Mouse (Mus musculus): Measurements from ENCODE around the gene Synpo2.

Gene Synpo2

GRCm38 (mm10) chr3:123205065-123205464, 30.9 kb downstream of the Synpo2 start:
- in situ Hi-C loops (cut with MboI): no loop called here

DNA sequence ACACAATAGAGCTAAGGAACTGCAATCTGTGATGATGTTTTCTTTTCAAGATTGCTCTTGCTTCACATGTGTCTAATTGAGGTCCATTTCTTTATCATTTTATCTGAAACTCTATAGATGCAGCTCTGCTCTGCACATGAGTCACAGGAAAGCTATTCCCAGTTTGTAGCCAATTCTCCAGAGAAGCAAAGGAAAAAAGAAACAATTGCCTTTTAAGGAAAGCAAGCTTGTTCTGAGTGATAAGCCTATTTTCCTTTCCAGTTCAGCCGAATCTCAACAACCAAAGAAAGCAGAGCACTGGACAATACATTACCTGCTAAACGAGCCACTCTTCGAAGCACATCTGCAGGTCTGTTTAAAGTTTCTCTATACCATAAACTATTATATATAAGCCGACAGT, 31.3 kb downstream of the Synpo2 start:
- in situ Hi-C loops (cut with MboI): no loop called here

- in situ Hi-C loops (cut with MboI): no loop called here
Observed at GRCm38 (mm10) chr3:123201798-123202197, 34.2 kb downstream of the Synpo2 start.

GRCm38 (mm10) chr3:123193740-123194139, 42.2 kb downstream of the Synpo2 start:
- in situ Hi-C loops (cut with MboI): no loop called here

GRCm38 (mm10) chr3:123191602-123192001, 44.3 kb downstream of the Synpo2 start:
- in situ Hi-C loops (cut with MboI): no loop called here

DNA sequence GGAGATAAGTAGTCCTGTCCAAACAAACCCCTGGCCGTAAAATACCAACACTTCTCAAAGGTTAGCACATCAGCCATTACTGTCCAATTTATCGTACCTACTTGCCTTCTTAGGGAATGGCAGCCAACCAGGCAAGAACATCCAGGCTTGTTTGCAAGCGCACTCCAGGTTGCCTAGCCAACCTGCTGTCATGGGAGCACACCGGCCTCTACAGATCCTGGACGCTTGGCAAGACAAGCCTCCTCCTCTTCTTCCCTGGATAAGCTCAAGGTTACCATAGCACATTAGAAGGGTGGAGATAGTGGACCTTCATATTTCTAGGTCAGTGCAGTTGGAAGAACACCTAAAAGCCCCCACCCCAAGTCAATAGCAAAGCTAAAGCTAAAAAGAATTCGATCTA, 45.6 kb downstream of the Synpo2 start:
- in situ Hi-C loops (cut with MboI): no loop called here

DNA sequence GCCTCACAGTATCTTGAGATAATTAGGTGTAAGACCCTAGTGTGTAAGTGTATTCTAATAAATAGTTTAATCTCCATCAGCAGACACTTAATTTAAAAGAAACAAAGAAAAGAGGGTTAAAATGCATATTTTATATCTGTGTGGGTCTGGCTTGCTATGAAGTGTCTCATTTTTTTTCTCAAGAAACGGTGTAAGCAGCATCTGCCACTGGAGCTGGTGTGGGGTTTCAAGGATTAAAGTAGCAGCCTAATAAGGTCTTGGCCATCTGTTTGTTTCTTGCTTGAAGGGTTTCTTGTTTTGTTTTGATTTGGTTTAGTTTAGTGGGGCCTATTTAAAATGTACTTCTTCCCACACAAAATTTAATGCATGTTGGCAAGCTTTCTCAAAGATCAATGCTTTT, 46.1 kb downstream of the Synpo2 start:
- in situ Hi-C loops (cut with MboI): no loop called here

DNA sequence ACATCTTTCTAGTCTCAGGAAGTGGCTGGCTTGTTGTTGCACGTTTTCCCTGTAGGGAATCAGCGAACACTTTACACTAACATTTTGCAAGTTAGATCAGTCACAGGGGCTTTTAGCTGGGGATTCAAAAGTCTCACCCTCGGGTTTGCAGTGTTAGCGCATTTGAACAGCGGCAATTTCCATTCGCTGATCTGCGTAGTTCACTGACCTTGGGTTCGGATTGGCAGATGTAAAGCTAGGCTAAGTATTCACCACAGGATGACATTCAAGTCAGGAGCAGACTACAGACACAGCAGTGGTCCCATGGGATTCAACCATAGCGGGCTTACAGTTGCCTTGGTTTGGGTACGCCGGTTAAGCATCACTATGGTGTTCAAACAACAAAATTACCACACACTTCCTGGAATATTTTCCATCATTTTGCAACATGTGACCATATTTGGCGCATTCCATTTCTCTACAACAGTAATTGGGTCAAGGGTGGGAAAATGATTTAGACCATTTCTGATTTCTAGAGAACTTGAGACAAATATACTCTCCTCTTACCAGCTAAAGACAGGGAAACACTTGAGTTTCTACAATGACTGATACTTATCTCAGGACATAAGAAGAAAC, 47.2 kb downstream of the Synpo2 start:
- in situ Hi-C loops (cut with MboI): no loop called here

DNA sequence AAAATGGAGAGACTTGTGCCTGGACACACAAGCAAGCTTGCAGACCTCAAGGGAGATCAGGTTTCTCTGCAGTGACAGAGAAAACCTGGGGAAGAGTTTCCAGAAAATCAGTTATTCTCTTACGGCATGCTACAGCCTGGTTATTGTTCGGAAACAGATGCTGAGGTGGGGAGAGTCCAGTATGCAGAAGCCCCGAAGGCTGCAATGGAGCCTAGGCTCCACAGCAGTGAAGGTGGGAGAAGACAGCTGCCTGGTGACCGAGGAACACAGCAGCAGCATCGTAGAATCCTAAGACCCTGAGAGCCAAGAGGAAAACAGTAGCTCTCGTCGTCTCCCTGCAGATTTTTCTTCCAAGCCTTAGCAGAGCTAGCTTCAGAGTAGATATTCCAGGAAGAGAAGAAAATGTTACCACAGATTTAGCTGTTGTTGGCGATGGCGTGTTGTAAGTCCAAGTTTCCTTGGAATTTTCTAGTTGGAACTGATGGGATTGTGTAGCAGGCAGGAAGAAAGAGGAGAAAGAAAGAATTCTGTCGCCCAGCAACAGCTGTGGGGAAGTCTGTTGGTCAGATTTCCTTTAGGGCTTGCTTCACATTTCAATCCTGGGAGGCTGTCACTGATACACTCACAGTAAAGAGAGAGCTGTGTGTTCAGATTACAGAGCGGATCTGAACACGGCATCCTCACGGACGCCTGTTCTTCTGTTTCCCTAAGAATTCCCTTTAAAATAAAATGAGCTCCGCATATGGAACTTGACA, 48.4 kb downstream of the Synpo2 start:
- in situ Hi-C loops (cut with MboI): no loop called here

GRCm38 (mm10) chr3:123185238-123185925, 50.6 kb downstream of the Synpo2 start:
- in situ Hi-C loops (cut with MboI): no loop called here

DNA sequence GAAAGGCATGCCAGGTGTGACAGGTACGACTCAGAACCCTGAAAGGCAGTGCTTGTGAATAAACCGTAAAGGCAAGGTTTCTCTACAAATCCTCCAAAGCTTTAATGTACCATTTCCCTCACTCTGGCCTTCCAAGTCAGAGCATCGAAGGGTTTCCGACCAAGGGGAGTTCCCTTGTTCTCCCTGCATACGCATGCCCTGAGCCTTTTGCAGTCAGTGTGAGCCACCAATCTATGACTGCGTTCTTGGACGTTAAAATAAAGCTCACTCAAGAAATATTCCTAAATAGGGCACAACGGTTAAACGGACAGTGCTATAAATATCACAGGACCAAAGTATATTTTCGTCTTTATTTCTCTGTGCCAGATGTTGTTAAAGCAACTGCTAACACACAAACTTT, 51.7 kb downstream of the Synpo2 start:
- in situ Hi-C loops (cut with MboI): no loop called here

GRCm38 (mm10) chr3:123179508-123179907, 56.4 kb downstream of the Synpo2 start:
- in situ Hi-C loops (cut with MboI): no loop called here

DNA sequence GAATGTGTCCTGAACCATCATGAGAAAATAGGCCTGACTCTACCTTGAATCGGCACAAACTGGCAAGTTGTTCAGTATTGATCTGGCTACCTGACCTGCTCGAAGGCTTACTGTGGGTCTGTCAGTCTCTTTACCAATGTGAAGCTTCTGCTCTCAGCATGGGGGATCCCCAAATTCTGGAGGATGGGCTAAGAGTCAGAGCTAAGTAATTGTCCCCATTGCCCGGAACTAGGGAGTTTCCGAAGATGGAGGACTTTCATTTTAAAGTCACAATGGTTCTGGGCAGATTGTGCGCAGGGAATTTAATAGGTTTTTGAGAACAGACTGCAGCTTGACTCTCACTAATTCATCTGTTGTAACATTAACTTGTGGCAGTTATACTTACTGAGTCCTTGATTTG, 56.9 kb downstream of the Synpo2 start:
- in situ Hi-C loops (cut with MboI): no loop called here

DNA sequence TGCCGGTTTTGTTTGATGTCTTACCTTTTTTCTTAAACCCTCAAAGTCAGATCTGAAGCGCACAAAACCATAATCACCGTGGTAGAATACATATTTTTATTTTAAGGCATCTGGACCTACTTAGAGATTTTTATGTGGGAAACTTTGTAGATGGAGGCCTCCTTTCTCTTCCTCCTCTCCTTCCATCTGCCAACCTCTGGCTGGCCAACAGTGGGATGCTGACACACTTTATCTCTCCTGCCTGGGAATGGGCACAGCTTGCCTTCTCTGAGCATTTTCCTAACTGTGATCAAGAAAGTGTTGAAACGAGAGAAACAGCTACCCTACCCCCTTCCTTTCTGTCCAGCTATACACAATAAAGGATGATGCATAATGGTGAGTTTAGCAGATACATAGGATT, 57.5 kb downstream of the Synpo2 start:
- in situ Hi-C loops (cut with MboI): no loop called here

DNA sequence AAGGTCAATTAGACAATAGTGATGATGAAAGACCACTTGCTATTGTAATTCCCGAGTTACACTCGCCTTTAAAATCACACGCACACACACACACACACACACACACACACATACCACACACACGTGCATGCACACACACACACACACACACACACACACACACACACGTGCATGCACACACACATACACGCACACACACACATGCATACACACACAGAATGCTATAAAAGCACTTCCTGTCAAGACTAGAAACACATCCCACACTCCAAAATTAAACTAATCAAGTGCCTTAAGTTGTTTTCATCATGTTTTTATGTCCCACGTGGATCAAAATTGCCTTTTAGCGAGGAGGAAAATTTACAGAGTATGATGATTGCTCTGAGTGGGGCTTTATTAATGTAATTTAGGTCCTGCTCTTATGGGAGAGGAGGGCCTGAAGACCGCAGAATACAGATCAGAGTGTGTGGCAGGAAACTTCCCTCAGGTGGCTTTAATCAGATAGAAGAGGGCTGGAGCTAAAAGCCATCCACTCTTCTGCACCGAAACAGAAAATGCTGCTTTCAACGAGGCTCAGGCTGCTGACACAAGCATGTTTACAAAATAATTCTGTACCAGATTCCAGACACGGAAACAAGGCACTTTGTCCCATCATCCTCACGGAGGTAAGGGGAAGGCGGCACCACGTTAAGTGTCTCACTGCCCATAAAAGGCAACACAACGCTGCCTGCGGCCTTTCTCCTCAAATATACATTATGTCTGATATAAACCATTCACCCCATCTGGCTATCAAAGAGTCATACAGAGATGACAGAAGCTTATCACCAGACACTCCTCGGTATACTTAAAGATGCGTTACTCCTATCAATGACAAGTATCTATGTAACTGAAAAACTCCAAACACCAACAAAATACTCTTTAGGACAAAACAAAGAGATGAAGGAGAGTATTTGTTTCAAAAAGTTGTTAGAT, 59.3 kb downstream of the Synpo2 start:
- in situ Hi-C loops (cut with MboI): no loop called here

- in situ Hi-C loops (cut with MboI): no loop called here
Observed at GRCm38 (mm10) chr3:123175142-123175541, 60.8 kb downstream of the Synpo2 start.

- in situ Hi-C loops (cut with MboI): no loop called here
Observed at GRCm38 (mm10) chr3:123174379-123174697, 61.6 kb downstream of the Synpo2 start.

GRCm38 (mm10) chr3:123173553-123174378, 62.2 kb downstream of the Synpo2 start:
- in situ Hi-C loops (cut with MboI): no loop called here

- in situ Hi-C loops (cut with MboI): no loop called here
Observed at GRCm38 (mm10) chr3:123172151-123172550, 63.8 kb downstream of the Synpo2 start.

GRCm38 (mm10) chr3:123169398-123169797, 66.6 kb downstream of the Synpo2 start:
- in situ Hi-C loops (cut with MboI): loop anchor here (10.0 kb wide), 2 partner anchors 155 to 185 kb away; no protein-coding TSS in a partner anchor

GRCm38 (mm10) chr3:123168815-123169214, 67.1 kb downstream of the Synpo2 start:
- in situ Hi-C loops (cut with MboI): loop anchor here (10.0 kb wide), 2 partner anchors 156 to 186 kb away; no protein-coding TSS in a partner anchor
